Mouse (Mus musculus) embryonic facial prominence, embryonic 10.5 days (tissue): ENCODE measurements around the gene Trim9. TPM values are rescaled to one million over a fixed set of nuclear protein-coding genes. Genes with fewer than 3 reads are reported as not detected.

Experiments used
- DNase-seq: peaks from one replicate; pipeline ENCODE4 v3.0.0-alpha.2; 2017; ENCODE audit warnings: low spot score
- H3K27ac ChIP-seq: fragments of 300-500 bp; sonication (generic); replicated peaks from 2 replicates; pipeline ENCODE4 v1.5.1; 2016; ENCODE audit warnings: mild to moderate bottlenecking
- H3K27me3 ChIP-seq: fragments of 300-500 bp; sonication (generic); replicated peaks from 2 replicates; pipeline ENCODE4 v1.6.1; 2016; ENCODE audit warnings: low read depth, mild to moderate bottlenecking; ENCODE audit not compliant: poor library complexity, severe bottlenecking
- H3K36me3 ChIP-seq: fragments of 300-500 bp; sonication (generic); replicated peaks from 2 replicates; pipeline ENCODE4 v1.6.1; 2016; ENCODE audit warnings: mild to moderate bottlenecking, moderate library complexity
- H3K4me1 ChIP-seq: fragments of 300-500 bp; sonication (generic); 2 replicates; pipeline ENCODE4 v1.6.1; 2016
- H3K4me3 ChIP-seq: fragments of 300-500 bp; sonication (generic); 2 replicates; pipeline ENCODE4 v1.5.1; 2016; ENCODE audit warnings: mild to moderate bottlenecking, moderate library complexity
- H3K9me3 ChIP-seq: fragments of 300-500 bp; sonication (generic); 2 replicates; pipeline ENCODE4 v1.6.1; 2016; ENCODE audit warnings: mild to moderate bottlenecking
- WGBS: fragments of 180-500 bp; shearing (Covaris S2); methylation state at CpG from one replicate; pipeline ENCODE4 v1.1.7; 2016; 5-methylcytosine and 5-hydroxymethylcytosine counted together
- polyA plus RNA-seq: library from polyadenylated mRNA; unstranded; fragments of >200 nt; fragmentation: Nextera tagmentation; extraction: Ambion mirVana; gene quantifications from 2 replicates; pipeline ENCODE4 v1.2.1, GENCODE M21; 2016

Gene Trim9
- 3.4 and 6.1 TPM in 2 replicates for polyA plus RNA-seq

DNA sequence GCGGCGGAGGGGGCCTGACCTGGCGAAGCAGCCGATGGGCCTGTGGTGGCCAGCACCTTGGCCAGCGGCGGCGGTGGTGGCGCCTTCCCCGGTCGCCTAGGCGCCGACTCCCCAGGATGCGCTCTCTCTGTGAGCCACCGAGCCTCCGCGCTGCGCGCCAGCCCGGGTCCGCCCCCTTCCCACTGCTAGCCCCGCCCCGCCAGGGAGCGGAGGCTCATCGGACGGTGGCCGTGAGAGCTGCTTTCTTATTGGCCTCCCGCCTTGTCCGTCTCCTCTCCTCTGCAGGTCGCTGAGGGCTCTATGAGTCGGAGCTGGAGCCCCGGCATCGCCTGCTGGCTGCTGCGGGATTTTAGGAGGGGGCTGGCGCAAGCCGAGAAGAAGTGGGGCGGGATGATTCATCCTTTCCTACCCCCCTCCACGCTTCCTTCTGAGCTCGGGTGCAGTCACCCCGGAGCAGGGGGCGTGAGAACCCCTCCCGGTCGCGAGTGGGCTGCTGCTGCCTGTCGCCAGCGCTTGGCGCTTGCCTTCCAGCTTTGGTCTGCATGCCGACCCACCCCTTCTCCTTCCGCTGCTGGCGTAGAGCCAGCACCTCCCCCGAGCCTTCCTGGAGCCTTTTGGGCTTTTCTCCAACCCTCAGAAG is at the start of gene Trim9:
Gene Trim9, minus strand, starts transcription at position 413 of the 640 bp plus-strand sequence.
- no peaks in the 10 kb centered on the region for H3K9me3 ChIP-seq
- H3K4me1 ChIP-seq = peaks cover 28% of the 10 kb centered on the region
- H3K36me3 ChIP-seq = no peaks in the 10 kb centered on the region
- WGBS = under 1% methylated on average over 50 of the region's 50 CpGs
- peak; percentile 98 for DNase-seq
- peak within 1 kb of the TSS; percentile 84 for H3K27ac ChIP-seq
- H3K27me3 ChIP-seq = peaks cover 45% of the 10 kb centered on the region
- H3K4me3 ChIP-seq = peak within 1 kb of the TSS; percentile 71

DNA sequence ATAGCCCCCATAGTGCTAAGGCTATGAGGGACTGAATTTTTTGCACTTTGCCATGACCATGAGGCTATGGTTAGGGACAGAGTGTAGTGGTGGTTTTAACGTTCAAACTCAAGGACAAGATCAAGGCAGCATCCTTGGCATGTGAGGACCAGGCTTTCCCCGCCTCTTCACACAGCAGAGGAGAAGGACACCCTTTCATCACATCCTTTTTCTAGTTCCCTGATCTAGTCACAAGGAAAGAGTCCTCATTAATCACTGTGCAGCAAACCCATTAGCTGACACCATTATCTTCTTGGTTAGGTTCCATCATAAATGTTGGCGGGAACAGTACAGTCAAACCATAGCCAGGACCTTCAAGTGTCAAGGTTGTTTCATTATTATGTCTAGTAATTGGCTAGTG is 47.6 kb upstream of the Trim9 start:
- DNase-seq = no peak
- Histone ChIP-seq H3K27ac (no peak overlapping the region), H3K4me1 (no peaks in the 10 kb centered on the region), H3K36me3 (no peaks in the 10 kb centered on the region), H3K4me3 (no peak overlapping the region), H3K27me3 (no peaks in the 10 kb centered on the region), H3K9me3 (no peaks in the 10 kb centered on the region)
- 87% methylated on average over 3 of the region's 3 CpGs for WGBS

DNA sequence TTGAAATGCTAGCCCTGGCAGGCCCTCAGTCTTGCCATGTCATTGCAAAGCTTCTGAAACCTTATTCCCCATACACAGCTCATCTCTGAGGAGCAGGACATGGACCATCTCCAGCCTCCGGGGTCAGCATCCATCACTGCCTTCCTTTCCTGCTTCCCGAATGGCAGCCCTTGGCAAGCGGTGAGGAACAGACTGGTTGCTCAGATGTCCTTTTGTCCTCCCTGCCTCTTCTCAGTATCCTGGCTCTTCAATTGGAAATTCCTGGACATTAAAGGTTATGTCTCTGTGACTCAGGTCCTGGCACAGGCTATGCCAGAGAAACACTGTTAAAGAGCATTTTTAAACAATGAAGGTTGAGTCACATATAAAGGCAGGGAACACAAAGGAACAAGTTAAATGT is 43.8 kb upstream of the Trim9 start:
- Histone ChIP-seq H3K27ac (no peak overlapping the region), H3K4me3 (no peak overlapping the region), H3K36me3 (no peaks in the 10 kb centered on the region), H3K9me3 (no peaks in the 10 kb centered on the region), H3K4me1 (no peaks in the 10 kb centered on the region), H3K27me3 (no peaks in the 10 kb centered on the region)
- no peak for DNase-seq
- WGBS = 92% methylated on average over 3 of the region's 3 CpGs

GRCm38 (mm10) chr12:70374976-70375375 is 27.6 kb upstream of the Trim9 start:
- no peaks in the 10 kb centered on the region for H3K36me3 ChIP-seq
- DNase-seq = no peak
- H3K27ac ChIP-seq = no peak overlapping the region
- 85% methylated on average over 10 of the region's 10 CpGs for WGBS
- H3K4me3 ChIP-seq = no peak overlapping the region
- no peaks in the 10 kb centered on the region for H3K4me1 ChIP-seq
- no peaks in the 10 kb centered on the region for H3K27me3 ChIP-seq
- H3K9me3 ChIP-seq = no peaks in the 10 kb centered on the region

GRCm38 (mm10) chr12:70372874-70373273 is 25.5 kb upstream of the Trim9 start:
- no peak for DNase-seq
- Histone ChIP-seq H3K36me3 (no peaks in the 10 kb centered on the region), H3K9me3 (no peaks in the 10 kb centered on the region), H3K27ac (no peak overlapping the region), H3K27me3 (no peaks in the 10 kb centered on the region), H3K4me3 (no peak overlapping the region), H3K4me1 (peaks cover 2% of the 10 kb centered on the region)
- 92% methylated on average over 5 of the region's 5 CpGs for WGBS

- Histone ChIP-seq H3K36me3 (no peaks in the 10 kb centered on the region), H3K4me1 (peaks cover 15% of the 10 kb centered on the region), H3K27me3 (no peaks in the 10 kb centered on the region), H3K4me3 (no peak overlapping the region), H3K27ac (no peak overlapping the region), H3K9me3 (no peaks in the 10 kb centered on the region)
- WGBS = 91% methylated on average over 12 of the region's 12 CpGs
- no peak for DNase-seq
These were observed 21.9 kb upstream of the Trim9 start for GRCm38 (mm10) chr12:70369348-70369747.

- DNase-seq = no peak
- H3K27ac ChIP-seq = no peak overlapping the region
- no peaks in the 10 kb centered on the region for H3K27me3 ChIP-seq
- no peak overlapping the region for H3K4me3 ChIP-seq
- H3K4me1 ChIP-seq = peaks cover 15% of the 10 kb centered on the region
- no peaks in the 10 kb centered on the region for H3K9me3 ChIP-seq
- H3K36me3 ChIP-seq = no peaks in the 10 kb centered on the region
- 89% methylated on average over 9 of the region's 9 CpGs for WGBS
These were observed 21.4 kb upstream of the Trim9 start for GRCm38 (mm10) chr12:70368820-70369219.

DNA sequence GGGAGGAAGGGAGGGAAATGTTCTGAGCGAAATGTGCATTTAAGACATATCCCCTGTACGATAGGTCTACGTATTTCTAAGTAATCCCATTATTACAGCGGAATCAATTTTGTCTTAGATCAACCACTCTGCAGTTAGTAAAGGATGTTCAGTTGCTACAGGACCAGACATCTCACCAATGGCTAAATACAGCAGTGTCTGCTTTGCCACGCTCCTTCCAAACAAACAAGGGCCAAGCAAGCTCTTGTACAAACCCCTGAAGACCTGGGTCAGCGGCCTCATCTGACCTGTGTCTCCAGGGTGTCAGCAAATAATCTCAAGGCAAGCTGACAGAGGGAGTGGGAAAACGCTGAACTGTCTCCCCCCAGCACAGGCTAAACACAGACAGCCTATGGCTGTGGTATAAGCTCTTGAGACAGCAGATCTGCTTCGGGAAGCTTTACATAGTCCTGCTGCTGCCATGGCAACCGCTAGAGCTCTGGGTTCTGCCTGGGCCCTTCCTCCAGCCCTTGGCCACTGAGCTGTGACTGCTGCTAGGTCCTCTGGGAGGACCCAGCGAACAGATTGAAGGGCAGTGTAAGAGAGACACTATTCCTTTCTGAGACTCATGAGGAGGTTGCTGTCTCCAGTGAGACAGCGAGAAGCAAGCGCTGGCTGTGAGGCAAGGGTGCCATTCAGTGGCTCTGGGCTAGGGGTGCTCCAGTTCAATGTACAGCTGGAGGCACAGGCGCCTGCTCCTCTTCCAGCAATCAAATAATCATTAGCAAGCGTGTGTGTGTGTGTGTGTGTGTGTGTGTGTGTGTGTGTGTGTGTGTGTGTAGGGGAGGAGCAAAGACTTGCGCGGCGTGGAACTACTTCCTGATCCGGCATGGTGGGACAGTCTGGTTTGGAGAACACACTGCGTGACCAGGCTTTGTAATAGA is 20.2 kb upstream of the Trim9 start:
- Histone ChIP-seq H3K27ac (peak overlapping the region; percentile 77), H3K4me3 (peak overlapping the region; percentile 43), H3K36me3 (no peaks in the 10 kb centered on the region), H3K9me3 (no peaks in the 10 kb centered on the region), H3K4me1 (peaks cover 15% of the 10 kb centered on the region), H3K27me3 (no peaks in the 10 kb centered on the region)
- 43% methylated on average over 19 of the region's 19 CpGs for WGBS
- DNase-seq = peak; percentile 82

DNA sequence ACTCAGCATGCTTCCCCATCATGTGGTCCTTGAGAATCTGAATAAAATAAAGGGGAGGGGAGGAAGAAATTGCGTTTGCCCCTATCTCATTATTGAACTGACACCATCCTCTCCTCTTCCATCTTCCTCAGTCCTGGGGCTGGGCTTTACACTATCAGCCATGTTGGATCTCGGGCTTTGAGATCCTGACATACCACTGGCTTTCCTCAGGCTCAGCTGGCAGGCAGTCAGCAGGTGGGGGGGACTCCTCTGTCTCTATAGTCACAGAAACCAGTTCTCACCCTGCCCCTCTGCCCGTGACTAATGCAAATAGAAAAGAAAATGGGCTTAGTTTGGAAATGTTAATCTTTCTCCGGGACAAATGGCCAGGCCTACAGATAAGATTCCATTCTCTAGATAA is 15.6 kb upstream of the Trim9 start:
- Histone ChIP-seq H3K4me1 (peaks cover 16% of the 10 kb centered on the region), H3K9me3 (no peaks in the 10 kb centered on the region), H3K36me3 (no peaks in the 10 kb centered on the region), H3K27ac (no peak overlapping the region), H3K27me3 (no peaks in the 10 kb centered on the region), H3K4me3 (no peak overlapping the region)
- no peak for DNase-seq
- WGBS = 37% methylated on average over 4 of the region's 4 CpGs

DNA sequence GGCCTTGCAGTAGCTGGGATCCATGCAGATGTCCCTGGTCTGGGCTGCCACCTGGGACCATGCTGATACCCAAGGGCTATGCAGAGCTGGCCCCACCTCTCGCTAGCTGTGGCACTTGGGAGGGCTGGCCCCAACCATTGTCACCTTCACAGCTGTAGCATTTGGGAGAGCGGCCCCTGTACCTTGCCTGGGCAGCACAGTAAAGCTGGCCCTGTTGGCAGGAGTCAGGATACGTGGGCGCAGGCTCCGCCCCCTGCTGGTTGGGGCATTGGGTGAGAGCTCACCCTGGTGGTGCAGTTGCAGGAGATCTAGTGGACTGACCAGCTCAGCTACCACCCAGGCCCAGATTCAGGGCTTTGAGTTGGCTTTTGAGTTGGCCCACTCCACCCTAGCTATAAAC is 12.9 kb upstream of the Trim9 start:
- Histone ChIP-seq H3K27me3 (no peaks in the 10 kb centered on the region), H3K4me1 (peaks cover 3% of the 10 kb centered on the region; the same call in 1 of the 2 replicates), H3K36me3 (no peaks in the 10 kb centered on the region), H3K9me3 (no peaks in the 10 kb centered on the region), H3K27ac (no peak overlapping the region), H3K4me3 (no peak overlapping the region)
- WGBS = 83% methylated on average over 5 of the region's 5 CpGs
- no peak for DNase-seq

DNA sequence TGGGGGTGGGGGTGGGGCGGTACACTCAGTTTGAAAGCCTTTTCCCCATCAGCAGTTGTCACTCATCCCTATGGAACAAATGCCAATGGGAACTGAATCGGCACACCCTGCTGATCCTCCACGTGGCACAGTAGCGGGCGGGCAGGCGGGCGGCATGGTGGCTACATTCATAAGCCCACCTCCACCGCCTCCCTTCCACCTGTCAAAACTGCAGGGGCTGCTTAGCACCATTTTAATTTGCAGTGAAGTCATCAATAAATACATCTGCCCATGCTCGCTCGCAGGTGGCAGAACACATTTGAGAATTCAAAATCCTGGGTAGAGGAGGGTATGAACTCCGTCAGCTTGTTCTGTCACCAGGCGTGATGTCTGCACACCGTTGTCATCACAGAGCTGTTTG is 12.0 kb upstream of the Trim9 start:
- no peak overlapping the region for H3K27ac ChIP-seq
- H3K36me3 ChIP-seq = no peaks in the 10 kb centered on the region
- no peaks in the 10 kb centered on the region for H3K9me3 ChIP-seq
- H3K4me3 ChIP-seq = no peak overlapping the region
- H3K27me3 ChIP-seq = no peaks in the 10 kb centered on the region
- H3K4me1 ChIP-seq = peaks cover 3% of the 10 kb centered on the region; the same call in 1 of the 2 replicates
- WGBS = 81% methylated on average over 13 of the region's 13 CpGs
- DNase-seq = no peak

DNA sequence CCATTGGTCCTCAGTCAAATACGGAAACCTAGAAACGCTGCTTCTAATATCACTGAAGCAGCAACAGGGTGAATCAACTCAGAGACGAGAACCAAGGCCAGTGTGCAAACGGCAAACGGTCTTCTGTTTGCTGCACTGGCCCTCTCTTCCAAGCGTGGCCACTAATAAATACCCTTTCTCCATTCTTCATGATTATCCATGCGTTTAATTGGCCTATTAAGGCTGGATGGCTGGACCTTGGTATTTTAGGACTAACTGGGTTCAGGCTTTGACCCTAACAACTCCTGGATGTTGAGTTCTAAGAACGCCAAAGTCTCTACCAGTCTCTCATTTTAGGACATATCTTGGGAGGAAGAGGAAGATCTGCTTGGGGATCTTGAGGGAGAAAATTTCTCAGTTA is 7.5 kb upstream of the Trim9 start:
- Histone ChIP-seq H3K27ac (no peak overlapping the region), H3K9me3 (no peaks in the 10 kb centered on the region), H3K36me3 (no peaks in the 10 kb centered on the region)

DNA sequence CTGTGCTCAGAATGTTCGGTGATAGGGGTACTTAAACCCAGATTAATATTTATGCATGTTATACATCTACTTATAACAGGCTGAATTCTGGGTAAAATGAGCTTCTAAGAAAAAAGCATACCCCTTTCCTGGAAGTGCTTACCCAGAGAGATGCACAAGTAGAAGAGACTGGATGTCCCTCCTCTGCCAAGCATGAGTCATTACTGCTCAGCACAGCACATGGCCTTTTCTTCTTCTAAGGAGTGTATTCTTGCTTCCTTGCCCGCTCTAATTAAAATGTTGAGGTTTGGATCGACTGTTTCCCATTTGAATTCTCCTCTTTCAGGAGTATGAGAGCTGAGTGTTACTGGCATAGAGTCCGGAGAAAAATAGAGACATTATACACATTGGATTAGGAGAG is 3.1 kb upstream of the Trim9 start:
- WGBS = 83% methylated on average over 4 of the region's 4 CpGs
- peaks cover 29% of the 10 kb centered on the region for H3K27me3 ChIP-seq
- H3K36me3 ChIP-seq = no peaks in the 10 kb centered on the region
- peaks cover 28% of the 10 kb centered on the region for H3K4me1 ChIP-seq
- no peak overlapping the region for H3K4me3 ChIP-seq
- no peak overlapping the region for H3K27ac ChIP-seq
- no peak for DNase-seq
- no peaks in the 10 kb centered on the region for H3K9me3 ChIP-seq

More for the DNA sequence above, 7.5 kb upstream of the Trim9 start:
- no peak overlapping the region for H3K4me3 ChIP-seq
- no peak for DNase-seq
- no peaks in the 10 kb centered on the region for H3K27me3 ChIP-seq
- 69% methylated on average over 8 of the region's 8 CpGs for WGBS
- H3K4me1 ChIP-seq = peaks cover 3% of the 10 kb centered on the region; the same call in 1 of the 2 replicates
